Mouse (Mus musculus): ENCODE results near the gene Myo1e. TPM values are rescaled to one million over a fixed set of nuclear protein-coding genes. Genes with fewer than 3 reads are reported as not detected.

Gene Myo1e
- polyA plus RNA-seq, 1 experiment: 4.9 TPM

DNA sequence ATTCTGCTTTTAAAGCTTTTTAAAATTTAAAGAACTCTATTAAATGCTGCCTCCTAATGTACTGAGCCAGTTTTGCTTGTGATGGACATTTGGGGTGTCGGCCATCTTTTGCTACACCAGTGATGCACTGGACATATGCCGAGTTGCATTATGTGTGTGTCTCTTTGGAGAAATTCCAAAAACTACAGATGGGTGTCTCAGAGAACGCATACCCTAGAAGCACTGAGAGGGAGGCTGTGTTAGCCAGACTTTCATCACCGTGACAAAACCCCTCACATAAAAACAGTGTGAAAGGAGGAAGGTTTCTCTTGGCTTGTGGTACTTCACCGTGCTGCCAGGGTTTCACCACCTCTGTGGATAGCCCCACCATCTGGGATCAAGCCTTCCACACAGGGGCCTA, 14.8 kb upstream of the Myo1e start:
- TF ChIP-seq CTCF (IDR thresholded peaks at IDR 0.05; ENCODE audit: control insufficient read depth, insufficient read depth, low read length): no peak
- no peak for TF ChIP-seq POLR2A (IDR thresholded peaks at IDR 0.05; ENCODE audit: borderline replicate concordance, control insufficient read depth, low read depth, low read length)
- 73% methylated on average over 5 of the region's 5 CpGs for WGBS
- H3K27ac ChIP-seq (ENCODE audit: control insufficient read depth, insufficient read depth, low read depth, low read length, poor library complexity): no peak overlapping the region
- H3K4me1 ChIP-seq (ENCODE audit: control insufficient read depth, insufficient read depth, low read length): no peaks in the 10 kb centered on the region
- H3K4me3 ChIP-seq (replicated peaks; ENCODE audit: control insufficient read depth, low read depth, low read length): no peak overlapping the region

DNA sequence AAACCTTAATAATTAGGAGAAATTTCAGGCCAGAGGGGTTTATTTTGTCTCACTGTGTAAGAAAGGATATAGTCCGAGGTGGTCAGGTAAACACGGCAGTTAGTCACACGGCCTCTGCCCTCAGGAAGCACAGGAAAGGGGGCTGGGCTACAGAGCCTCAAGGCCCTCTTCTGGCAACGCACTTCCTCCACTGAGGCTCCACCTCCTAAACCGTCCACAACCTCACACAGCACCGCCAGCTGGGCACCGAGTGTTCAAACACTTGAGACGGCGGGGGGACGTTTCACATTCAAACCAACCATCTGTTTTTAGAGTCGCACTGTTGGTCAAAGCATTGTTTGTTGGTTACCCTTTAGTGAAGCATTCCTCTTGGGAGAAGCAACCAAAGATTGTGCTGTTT, 12.5 kb upstream of the Myo1e start:
- WGBS: 70% methylated on average over 11 of the region's 11 CpGs
- H3K4me3 ChIP-seq (replicated peaks; ENCODE audit: control insufficient read depth, low read depth, low read length): no peak overlapping the region

DNA sequence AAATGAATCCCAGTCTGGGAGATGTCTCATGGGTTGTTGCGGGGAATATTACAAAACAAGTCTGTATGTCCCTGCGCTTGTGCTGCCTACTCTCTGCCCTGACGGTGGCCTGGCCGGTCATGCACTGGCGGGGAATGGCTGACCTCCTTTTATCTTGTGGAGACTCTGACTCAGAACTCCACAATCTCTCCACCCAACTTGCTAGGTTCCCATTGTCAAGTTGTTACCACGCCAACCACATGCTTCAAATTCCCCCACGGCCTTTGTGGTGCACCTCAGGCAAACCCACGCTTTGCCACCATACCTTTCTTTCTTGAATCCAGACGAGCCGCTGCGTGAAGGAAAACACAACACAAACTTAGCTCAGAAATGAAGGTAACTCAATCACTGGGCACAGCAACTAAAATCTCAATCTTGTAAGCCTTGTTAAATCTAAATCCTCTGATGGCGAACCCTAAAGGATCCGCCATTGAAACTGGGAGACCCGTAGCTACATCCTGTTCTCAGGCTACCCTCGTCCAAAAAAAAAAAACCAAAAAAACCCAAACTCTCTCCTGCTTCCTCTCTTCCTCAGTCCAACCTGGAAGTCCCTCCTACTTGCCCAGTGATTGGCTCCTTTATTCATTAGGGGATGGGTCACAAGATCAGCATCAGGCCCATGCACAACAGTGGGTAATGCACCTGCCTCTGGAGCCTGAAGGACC, 10.0 kb upstream of the Myo1e start:
- H3K27ac ChIP-seq (ENCODE audit: control insufficient read depth, insufficient read depth, low read depth, low read length, poor library complexity): no peak overlapping the region
- 75% methylated on average over 15 of the region's 15 CpGs for WGBS
- TF ChIP-seq CTCF (IDR thresholded peaks at IDR 0.05; ENCODE audit: control insufficient read depth, insufficient read depth, low read length): no peak
- no peak for TF ChIP-seq POLR2A (IDR thresholded peaks at IDR 0.05; ENCODE audit: borderline replicate concordance, control insufficient read depth, low read depth, low read length)
- no peaks in the 10 kb centered on the region for H3K4me1 ChIP-seq (ENCODE audit: control insufficient read depth, insufficient read depth, low read length)
- H3K4me3 ChIP-seq (replicated peaks; ENCODE audit: control insufficient read depth, low read depth, low read length): no peak overlapping the region

More for the DNA sequence above, 12.5 kb upstream of the Myo1e start:
- Histone ChIP-seq H3K4me1 (ENCODE audit: control insufficient read depth, insufficient read depth, low read length) (no peaks in the 10 kb centered on the region), H3K27ac (ENCODE audit: control insufficient read depth, insufficient read depth, low read depth, low read length, poor library complexity) (no peak overlapping the region)
- TF ChIP-seq POLR2A (IDR thresholded peaks at IDR 0.05; ENCODE audit: borderline replicate concordance, control insufficient read depth, low read depth, low read length): no peak
- no peak for TF ChIP-seq CTCF (IDR thresholded peaks at IDR 0.05; ENCODE audit: control insufficient read depth, insufficient read depth, low read length)

DNA sequence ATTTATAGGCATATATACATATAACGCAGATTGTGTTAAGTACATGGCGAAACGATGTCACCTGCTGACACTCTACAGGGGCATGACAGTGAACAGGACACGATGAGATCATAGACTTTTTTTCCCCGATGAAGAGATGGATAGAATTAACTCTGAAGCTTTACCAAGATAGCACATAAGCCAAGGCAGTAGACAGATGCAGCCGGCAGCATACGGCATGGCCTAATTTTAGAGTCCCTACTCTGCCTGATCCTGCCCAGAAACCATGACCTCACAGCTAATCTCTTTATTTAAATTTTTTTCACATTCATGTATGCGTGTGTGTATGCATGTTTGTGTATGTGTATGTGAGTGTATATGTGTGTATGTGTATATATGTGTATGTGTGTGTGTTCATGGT, 9.2 kb upstream of the Myo1e start:
- H3K27ac ChIP-seq (ENCODE audit: control insufficient read depth, insufficient read depth, low read depth, low read length, poor library complexity): no peak overlapping the region
- H3K4me1 ChIP-seq (ENCODE audit: control insufficient read depth, insufficient read depth, low read length): no peaks in the 10 kb centered on the region
- TF ChIP-seq POLR2A (IDR thresholded peaks at IDR 0.05; ENCODE audit: borderline replicate concordance, control insufficient read depth, low read depth, low read length) (no peak), CTCF (IDR thresholded peaks at IDR 0.05; ENCODE audit: control insufficient read depth, insufficient read depth, low read length) (no peak)
- WGBS: 88% methylated on average over 8 of the region's 8 CpGs
- H3K4me3 ChIP-seq (replicated peaks; ENCODE audit: control insufficient read depth, low read depth, low read length): no peak overlapping the region

DNA sequence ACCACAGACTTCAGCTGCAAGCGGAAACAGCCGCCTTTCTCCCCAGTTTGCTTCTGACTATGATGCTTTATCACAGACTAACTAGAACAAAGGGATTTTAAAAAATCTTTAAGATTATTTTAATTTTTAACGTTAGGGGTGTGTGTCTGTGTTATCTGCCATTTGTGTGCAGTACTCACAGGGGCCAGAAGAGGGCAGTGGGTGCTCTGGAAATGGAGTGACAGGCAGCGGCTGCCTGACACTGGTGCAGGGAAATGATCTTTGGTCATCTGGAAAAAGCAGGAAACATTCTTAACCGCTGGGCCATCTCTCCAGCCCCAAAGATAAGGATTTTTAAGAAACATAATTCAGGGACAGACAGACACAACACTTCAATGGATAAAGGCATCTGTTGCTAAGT, 4.4 kb upstream of the Myo1e start:
- Histone ChIP-seq H3K27ac (ENCODE audit: control insufficient read depth, insufficient read depth, low read depth, low read length, poor library complexity) (no peak overlapping the region), H3K4me1 (ENCODE audit: control insufficient read depth, insufficient read depth, low read length) (no peaks in the 10 kb centered on the region), H3K4me3 (replicated peaks; ENCODE audit: control insufficient read depth, low read depth, low read length) (no peak overlapping the region)
- no peak for TF ChIP-seq POLR2A (IDR thresholded peaks at IDR 0.05; ENCODE audit: borderline replicate concordance, control insufficient read depth, low read depth, low read length)
- peak; percentile 65 for TF ChIP-seq CTCF (IDR thresholded peaks at IDR 0.05; ENCODE audit: control insufficient read depth, insufficient read depth, low read length)
- 70% methylated on average over 5 of the region's 5 CpGs for WGBS

DNA sequence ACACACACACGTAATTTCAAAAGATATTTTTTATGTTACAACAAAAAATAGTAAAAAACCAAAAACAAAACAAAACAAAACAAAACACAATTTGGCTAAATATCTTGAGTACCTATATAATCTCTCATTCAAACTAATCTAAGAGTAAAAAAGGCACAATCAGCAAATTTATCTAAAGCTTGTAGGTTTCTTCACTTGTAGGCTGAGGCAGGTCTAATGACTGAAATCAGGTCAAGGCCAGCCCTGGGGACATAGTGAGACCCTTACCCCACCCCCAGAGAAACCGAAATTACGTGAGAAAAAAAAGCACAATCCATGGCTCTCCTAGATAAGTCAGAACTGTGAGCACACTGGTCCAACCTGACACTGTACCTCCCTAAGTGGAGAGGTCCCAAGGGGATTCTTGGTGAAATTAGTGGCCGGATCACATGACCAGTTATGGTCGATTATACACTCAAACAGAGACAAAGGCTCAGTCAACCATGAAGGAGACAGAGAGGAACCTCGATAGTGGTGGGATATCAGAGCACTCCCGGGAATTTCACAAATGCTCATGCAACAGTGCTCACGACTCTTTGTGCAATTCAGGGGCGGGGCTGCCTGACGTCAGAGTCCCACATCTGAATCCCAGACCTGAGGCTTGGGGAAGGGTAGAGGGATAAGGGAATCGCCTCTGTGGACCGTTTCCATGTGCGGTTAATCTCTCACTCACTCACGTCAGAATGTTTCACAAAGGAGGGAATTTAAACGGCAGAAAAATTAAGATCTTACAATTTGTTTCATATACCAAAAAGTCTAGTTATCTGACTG, 3.7 kb upstream of the Myo1e start:
- H3K4me1 ChIP-seq (ENCODE audit: control insufficient read depth, insufficient read depth, low read length): no peaks in the 10 kb centered on the region
- WGBS: 61% methylated on average over 15 of the region's 15 CpGs
- TF ChIP-seq POLR2A (IDR thresholded peaks at IDR 0.05; ENCODE audit: borderline replicate concordance, control insufficient read depth, low read depth, low read length) (no peak), CTCF (IDR thresholded peaks at IDR 0.05; ENCODE audit: control insufficient read depth, insufficient read depth, low read length) (no peak)
- no peak overlapping the region for H3K4me3 ChIP-seq (replicated peaks; ENCODE audit: control insufficient read depth, low read depth, low read length)
- no peak overlapping the region for H3K27ac ChIP-seq (ENCODE audit: control insufficient read depth, insufficient read depth, low read depth, low read length, poor library complexity)

DNA sequence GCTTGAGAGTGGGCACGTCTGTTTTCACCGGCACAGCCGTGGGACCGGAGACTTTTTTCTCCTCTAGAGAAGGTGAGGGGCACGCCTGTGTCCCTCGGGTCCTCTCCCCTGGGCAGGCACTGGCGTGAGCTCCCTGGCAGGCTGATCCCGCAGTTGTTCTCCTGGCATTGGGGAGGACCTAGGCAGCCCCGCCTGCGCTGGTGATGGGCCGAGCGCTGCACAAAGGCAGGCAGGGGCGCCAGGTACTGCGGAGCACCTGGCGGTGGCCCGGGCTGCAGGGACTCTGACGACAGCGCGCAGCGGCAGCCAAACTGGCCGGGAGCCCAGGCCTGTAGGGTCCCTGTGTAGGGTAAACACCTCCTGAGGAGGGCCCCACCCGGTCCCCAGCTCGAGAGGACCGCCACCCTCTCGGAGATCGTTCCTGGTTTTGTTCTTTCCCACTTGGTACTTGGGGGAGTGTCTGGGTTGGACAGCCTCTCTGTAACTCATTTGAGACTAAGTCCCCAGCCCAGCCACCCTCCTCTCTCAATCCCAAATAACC, 901 bp downstream of the Myo1e start:
- H3K27ac ChIP-seq (ENCODE audit: control insufficient read depth, insufficient read depth, low read depth, low read length, poor library complexity): peak overlapping the region; percentile 56
- H3K4me3 ChIP-seq (replicated peaks; ENCODE audit: control insufficient read depth, low read depth, low read length): peak overlapping the region; percentile 86
- TF ChIP-seq CTCF (IDR thresholded peaks at IDR 0.05; ENCODE audit: control insufficient read depth, insufficient read depth, low read length) (no peak), POLR2A (IDR thresholded peaks at IDR 0.05; ENCODE audit: borderline replicate concordance, control insufficient read depth, low read depth, low read length) (0 out of 2 replicates have a peak, but pooled peaks have one; percentile 30)
- WGBS: 2% methylated on average over 26 of the region's 26 CpGs
- H3K4me1 ChIP-seq (ENCODE audit: control insufficient read depth, insufficient read depth, low read length): no peaks in the 10 kb centered on the region; the same call in 1 of the 2 replicates

DNA sequence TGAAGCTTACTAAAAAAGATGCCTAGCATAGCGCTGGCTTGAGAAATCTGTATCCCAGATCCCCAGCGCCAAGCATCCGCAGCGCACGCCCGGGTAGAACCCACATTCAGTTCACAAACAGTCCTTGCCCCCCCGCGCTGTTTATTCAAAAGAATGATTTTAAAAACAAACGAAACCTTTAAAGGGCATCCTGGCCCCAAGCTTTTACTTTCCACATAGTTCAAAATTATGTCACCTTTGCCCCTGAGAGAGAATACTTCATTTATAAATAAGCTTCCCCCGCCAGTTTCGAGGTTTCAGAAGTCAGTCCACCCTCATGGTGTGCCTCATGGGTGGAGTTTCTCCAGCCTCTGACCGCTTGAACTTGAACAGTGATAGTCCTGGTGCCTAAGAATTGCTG, 1.6 kb downstream of the Myo1e start:
- H3K27ac ChIP-seq (ENCODE audit: control insufficient read depth, insufficient read depth, low read depth, low read length, poor library complexity): no peak overlapping the region
- H3K4me1 ChIP-seq (ENCODE audit: control insufficient read depth, insufficient read depth, low read length): no peaks in the 10 kb centered on the region; the same call in 1 of the 2 replicates
- TF ChIP-seq CTCF (IDR thresholded peaks at IDR 0.05; ENCODE audit: control insufficient read depth, insufficient read depth, low read length) (no peak), POLR2A (IDR thresholded peaks at IDR 0.05; ENCODE audit: borderline replicate concordance, control insufficient read depth, low read depth, low read length) (no peak)
- WGBS: 33% methylated on average over 12 of the region's 12 CpGs
- H3K4me3 ChIP-seq (replicated peaks; ENCODE audit: control insufficient read depth, low read depth, low read length): no peak overlapping the region
